Mouse (Mus musculus) kidney, postnatal 0 days (tissue): ENCODE results near the gene Nck1. TPM values are rescaled to one million over a fixed set of nuclear protein-coding genes. Genes with fewer than 3 reads are reported as not detected.
A peak's percentile ranks its signal among the peaks of the same experiment; 100 is the strongest.

Experiments used
- ATAC-seq: fragments of 200-750 bp; cut with Nextera tagmentation; replicated peaks from 2 replicates; pipeline ENCODE4 v1.8.0; 2017; ENCODE audit warnings: low read depth, moderate number of reproducible peaks, moderate TSS enrichment, moderate library complexity; ENCODE audit not compliant: low FRiP score
- DNase-seq: peaks from one replicate; pipeline ENCODE4 v3.0.0-alpha.2; 2016; ENCODE audit warnings: low spot score
- H3K27ac ChIP-seq: fragments of 300-500 bp; sonication (generic); 2 replicates; pipeline ENCODE4 v1.5.1; 2014; ENCODE audit warnings: mild to moderate bottlenecking
- H3K27me3 ChIP-seq: fragments of 300-500 bp; sonication (generic); 2 replicates; pipeline ENCODE4 v1.6.1; 2014; ENCODE audit warnings: low read length, mixed read lengths; ENCODE audit not compliant: insufficient read depth
- H3K36me3 ChIP-seq: fragments of 300-500 bp; sonication (generic); 2 replicates; pipeline ENCODE4 v1.6.1; 2014; ENCODE audit warnings: low read length, mixed read lengths; ENCODE audit not compliant: insufficient read depth
- H3K4me1 ChIP-seq: fragments of 300-500 bp; sonication (generic); replicated peaks from 2 replicates; pipeline ENCODE4 v1.6.1; 2014; ENCODE audit warnings: antibody characterized with exemption, low read length, mixed read lengths; ENCODE audit not compliant: insufficient read depth
- H3K4me2 ChIP-seq: fragments of 300-500 bp; sonication (generic); 2 replicates; pipeline ENCODE4 v1.6.1; 2014; ENCODE audit warnings: mild to moderate bottlenecking, low read length, moderate library complexity, mixed read lengths
- H3K4me3 ChIP-seq: fragments of 300-500 bp; sonication (generic); replicated peaks from 2 replicates; pipeline ENCODE4 v1.5.1; 2014; ENCODE audit warnings: low read depth, low read length
- H3K9ac ChIP-seq: fragments of 300-500 bp; sonication (generic); 2 replicates; pipeline ENCODE4 v1.6.1; 2014; ENCODE audit warnings: low read depth, low read length
- H3K9me3 ChIP-seq: fragments of 300-500 bp; sonication (generic); replicated peaks from 2 replicates; pipeline ENCODE4 v1.6.1; 2016; ENCODE audit warnings: low read length, inconsistent platforms, mixed read lengths
- CTCF ChIP-seq: IDR thresholded peaks from 2 replicates; pipeline ENCODE4 v1.5.1; 2016; ENCODE audit warnings: antibody characterized with exemption, low read depth, mild to moderate bottlenecking, moderate library complexity
- WGBS: fragments of 180-500 bp; shearing (Covaris S2); extraction: QIAGEN DNeasy Blood & Tissue Kit; methylation state at CpG from one replicate; pipeline ENCODE4 v1.1.7; 2014; 5-methylcytosine and 5-hydroxymethylcytosine counted together
- polyA plus RNA-seq: library from polyadenylated mRNA; unstranded; fragments of >200 nt; fragmentation: Nextera tagmentation; extraction: Ambion mirVana; gene quantifications from 2 replicates; pipeline ENCODE4 v1.2.1, GENCODE M21; 2015

Gene Nck1
- polyA plus RNA-seq, 1 experiment from 2014 or later = 75.8 TPM

- no peak overlapping the region for H3K9ac ChIP-seq
- no peak overlapping the region for H3K4me3 ChIP-seq
- no peak overlapping the region for H3K27ac ChIP-seq
- no peaks in the 10 kb centered on the region for H3K36me3 ChIP-seq
- H3K4me1 ChIP-seq = no peaks in the 10 kb centered on the region
- TF ChIP-seq CTCF = no peak
- no peaks in the 10 kb centered on the region for H3K27me3 ChIP-seq
- DNase-seq = no peak
- ATAC-seq = no peak
- no peak overlapping the region for H3K4me2 ChIP-seq
- WGBS = 79% methylated on average over 2 of the region's 2 CpGs
- no peaks in the 10 kb centered on the region for H3K9me3 ChIP-seq
Observed at GRCm38 (mm10) chr9:100522029-100522428, 23.9 kb downstream of the Nck1 start.

- H3K36me3 ChIP-seq = no peaks in the 10 kb centered on the region
- no peak overlapping the region for H3K4me2 ChIP-seq
- H3K4me1 ChIP-seq = no peaks in the 10 kb centered on the region
- no peak overlapping the region for H3K27ac ChIP-seq
- no peak overlapping the region for H3K4me3 ChIP-seq
- 5% methylated on average over 2 of the region's 2 CpGs for WGBS
- DNase-seq (peak; percentile 92), ATAC-seq (no peak)
- H3K9ac ChIP-seq = no peak overlapping the region
- no peaks in the 10 kb centered on the region for H3K9me3 ChIP-seq
- peak; percentile 93 for TF ChIP-seq CTCF
- H3K27me3 ChIP-seq = no peaks in the 10 kb centered on the region
Observed at GRCm38 (mm10) chr9:100520586-100520985, 25.3 kb downstream of the Nck1 start.

GRCm38 (mm10) chr9:100520012-100520411, 25.9 kb downstream of the Nck1 start:
- Histone ChIP-seq H3K9ac (no peak overlapping the region), H3K36me3 (no peaks in the 10 kb centered on the region), H3K4me3 (no peak overlapping the region), H3K4me2 (no peak overlapping the region), H3K9me3 (no peaks in the 10 kb centered on the region), H3K27me3 (no peaks in the 10 kb centered on the region), H3K4me1 (no peaks in the 10 kb centered on the region), H3K27ac (no peak overlapping the region)
- peak; percentile 51 for TF ChIP-seq CTCF
- no peak for ATAC-seq
- 92% methylated on average over 3 of the region's 3 CpGs for WGBS
- DNase-seq = no peak

- DNase-seq (peak; percentile 35), ATAC-seq (no peak)
- Histone ChIP-seq H3K4me2 (no peak overlapping the region), H3K9me3 (no peaks in the 10 kb centered on the region), H3K27ac (0 out of 2 replicates have a peak overlapping the region, but pooled peaks have one; percentile 47), H3K9ac (no peak overlapping the region), H3K27me3 (no peaks in the 10 kb centered on the region), H3K4me1 (no peaks in the 10 kb centered on the region), H3K4me3 (no peak overlapping the region), H3K36me3 (no peaks in the 10 kb centered on the region)
- WGBS = 80% methylated on average over 2 of the region's 2 CpGs
- no peak for TF ChIP-seq CTCF
Observed at GRCm38 (mm10) chr9:100507581-100507980, 38.4 kb downstream of the Nck1 start.

GRCm38 (mm10) chr9:100506652-100507051, 39.3 kb downstream of the Nck1 start:
- TF ChIP-seq CTCF = no peak
- H3K36me3 ChIP-seq = no peaks in the 10 kb centered on the region
- no peaks in the 10 kb centered on the region for H3K4me1 ChIP-seq
- no peak overlapping the region for H3K9ac ChIP-seq
- H3K4me3 ChIP-seq = no peak overlapping the region
- no peak overlapping the region for H3K4me2 ChIP-seq
- H3K27ac ChIP-seq = no peak overlapping the region
- DNase-seq = peak; percentile 38
- no peaks in the 10 kb centered on the region for H3K9me3 ChIP-seq
- no peak for ATAC-seq
- H3K27me3 ChIP-seq = no peaks in the 10 kb centered on the region
- 22% methylated on average over 2 of the region's 2 CpGs for WGBS

- no peaks in the 10 kb centered on the region for H3K9me3 ChIP-seq
- DNase-seq (no peak), ATAC-seq (no peak)
- no peaks in the 10 kb centered on the region for H3K4me1 ChIP-seq
- no peak overlapping the region for H3K9ac ChIP-seq
- no peaks in the 10 kb centered on the region for H3K27me3 ChIP-seq
- H3K4me2 ChIP-seq = peak overlapping the region; percentile 11; the same call in 1 of the 2 replicates
- H3K36me3 ChIP-seq = 0 out of 2 replicates have a peak, but pooled peaks cover 3% of the 10 kb centered on the region
- TF ChIP-seq CTCF = no peak
- no peak overlapping the region for H3K4me3 ChIP-seq
- WGBS = 91% methylated on average over 4 of the region's 4 CpGs
- no peak overlapping the region for H3K27ac ChIP-seq
Observed at GRCm38 (mm10) chr9:100505498-100505897, 40.4 kb downstream of the Nck1 start.

GRCm38 (mm10) chr9:100493611-100494261, 52.2 kb downstream of the Nck1 start:
- TF ChIP-seq CTCF = peak; percentile 47
- H3K4me2 ChIP-seq = no peak overlapping the region
- WGBS = 87% methylated on average over 5 of the region's 5 CpGs
- no peak overlapping the region for H3K4me3 ChIP-seq
- no peaks in the 10 kb centered on the region for H3K4me1 ChIP-seq
- ATAC-seq (no peak), DNase-seq (no peak)
- no peaks in the 10 kb centered on the region for H3K9me3 ChIP-seq
- H3K36me3 ChIP-seq = 0 out of 2 replicates have a peak, but pooled peaks cover 6% of the 10 kb centered on the region
- H3K27ac ChIP-seq = no peak overlapping the region
- no peaks in the 10 kb centered on the region for H3K27me3 ChIP-seq
- H3K9ac ChIP-seq = no peak overlapping the region
